In the genomic region with DNA sequence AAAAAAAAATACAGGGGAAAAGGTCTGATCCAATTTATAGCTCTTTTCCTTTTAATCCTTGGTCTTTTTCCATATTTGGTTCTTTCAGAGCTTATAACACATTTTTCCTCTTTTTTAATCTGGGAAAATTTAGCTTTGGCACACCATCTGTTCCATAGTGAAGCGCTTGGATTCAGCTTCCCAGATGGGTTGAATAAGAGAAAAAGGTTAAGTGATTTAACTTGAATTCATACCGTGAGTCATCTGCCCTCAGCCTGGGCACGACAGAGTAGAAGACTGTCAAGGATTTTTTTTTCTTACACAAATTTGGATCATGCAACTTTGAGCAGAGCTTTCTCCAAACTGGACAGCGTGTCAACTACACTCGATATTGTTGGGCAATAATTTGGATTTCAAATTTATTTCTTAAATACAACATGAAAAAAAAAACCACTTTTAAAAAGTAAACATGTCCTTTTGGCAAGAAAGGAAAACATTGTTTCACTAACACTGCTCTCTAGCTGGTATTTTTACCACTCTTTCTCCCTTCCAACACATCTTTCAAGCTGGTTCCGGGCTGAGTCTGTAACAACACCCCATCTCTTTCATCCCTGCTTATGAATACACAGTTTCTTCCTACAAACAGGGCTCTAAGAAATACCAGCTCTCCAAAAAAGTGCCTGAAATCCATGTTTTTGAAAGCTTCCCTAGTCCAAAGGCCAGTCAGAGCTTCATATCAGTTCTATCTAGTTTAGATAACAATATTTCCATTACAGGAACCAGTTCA, we compare ENCODE assay signal across 11 mouse cellular contexts.
DNase-seq lines count a peak whose midpoint lies in the region.
"Had no signal": no experiment of that assay in that cellular context is flagged by ENCODE, and none has a peak within 500 bp of the region (broad histone marks: within the 10 kb centered on the region; RNA-seq: fewer than 3 reads in every experiment).

No protein-coding gene starts in this region.

- intact Hi-C loops in heart, postnatal 14 days (cut with DNase I) = no loop called here

- DNase-seq in cerebellum, adult 18-20 months = peak; percentile 37 to 38
- DNase-seq in cerebellum, postnatal 10 days = no peak
- peak; percentile 40 for DNase-seq in heart, adult 11 months
- DNase-seq in heart, postnatal 14 days = no peak
- DNase-seq in right cerebral cortex, adult 18-20 months = peak; percentile 64
- DNase-seq in right cerebral cortex, postnatal 25 days = no peak
- no peak for DNase-seq in thymus, postnatal 25 days
- no peak for DNase-seq in spleen, adult 18-20 months
- DNase-seq: adrenal gland, postnatal 10 days; B cell, adult 2 months; kidney, adult 8-10 months had no signal

Comparison
In these comparisons a context has a peak if more than half of its experiments do, and no peak if none do; other contexts are left out.
1. DNase-seq: peak in cerebellum, adult 18-20 months (2 of 2), heart, adult 11 months (single experiment) and right cerebral cortex, adult 18-20 months (single experiment); none in cerebellum, postnatal 10 days (0 of 2), heart, postnatal 14 days (0 of 2), right cerebral cortex, postnatal 25 days (single experiment), thymus, postnatal 25 days (single experiment) and spleen, adult 18-20 months (0 of 2).